Mouse (Mus musculus): ENCODE results near the gene Uvrag.

GRCm38 (mm10) chr7:98894768-98895167 is 246.2 kb downstream of the Uvrag start:
- TF ChIP-seq CTCF (IDR thresholded peaks at IDR 0.05) (no peak), POLR2A (IDR thresholded peaks at IDR 0.05; ENCODE audit: insufficient read depth, low read depth, low read length) (no peak), EP300 (IDR thresholded peaks at IDR 0.05; ENCODE audit: insufficient read depth, low read depth, low read length) (no peak)

All from heart, adult 2 months (tissue).